Mouse (Mus musculus): ENCODE measurements at regions not wholly inside any gene's neighbourhood (a gene's known extent, or its start where the extent isn't known, plus 50 kb on each side); places are given as distances from the start of the nearest gene placed in this dataset.
A peak's percentile ranks its signal among the peaks of the same experiment; 100 is the strongest.

GRCm38 (mm10) chr6:98178005-98178404 lies 164.5 kb downstream of the Gm765 start:
- Histone ChIP-seq H3K27ac (no peak overlapping the region), H3K4me3 (no peak overlapping the region), H3K9ac (no peak overlapping the region), H3K4me2 (replicated peaks) (no peak overlapping the region), H3K36me3 (no peaks in the 10 kb centered on the region), H3K4me1 (no peaks in the 10 kb centered on the region), H3K9me3 (replicated peaks) (no peaks in the 10 kb centered on the region), H3K27me3 (no peaks in the 10 kb centered on the region)
- ATAC-seq (ENCODE audit: low FRiP score) = no peak
- WGBS = 74% methylated on average over 2 of the region's 2 CpGs

DNA sequence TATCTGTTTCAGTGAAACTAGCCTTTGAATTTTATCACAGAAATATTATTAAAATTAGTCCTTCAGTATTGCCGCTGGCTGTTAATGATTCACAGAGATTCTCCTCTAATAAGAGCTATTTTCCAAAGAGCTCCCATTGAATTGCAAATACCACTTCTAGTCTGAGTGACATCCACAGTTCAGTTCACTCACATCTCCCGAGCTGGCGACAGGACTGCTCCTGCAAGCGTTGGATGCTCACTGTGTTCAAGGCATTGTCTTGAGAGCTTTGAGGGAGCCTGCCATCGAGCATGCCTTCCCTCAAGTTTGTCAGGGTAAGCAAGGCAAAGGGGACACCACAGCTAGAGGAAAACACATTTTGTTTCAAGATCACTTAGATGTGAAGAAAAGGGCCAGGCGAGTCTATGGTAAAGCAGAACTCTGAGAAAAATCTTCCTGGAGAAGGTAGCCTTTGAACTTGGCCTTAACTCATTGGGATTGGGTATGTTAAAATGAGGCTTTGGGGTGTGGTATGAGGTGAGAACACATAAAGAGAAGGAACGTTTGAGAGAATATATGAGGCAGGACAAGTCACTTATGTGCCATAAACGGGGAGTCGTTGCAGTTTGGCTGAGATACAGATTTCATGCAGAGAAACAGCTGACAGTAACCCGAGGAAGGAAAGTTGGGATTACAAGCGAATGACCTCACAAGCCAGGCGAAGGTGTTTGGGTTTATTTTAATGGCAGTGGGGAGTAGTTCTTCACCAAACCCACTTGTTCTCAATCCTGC lies 193.3 kb downstream of the Gm765 start:
- no peak for ATAC-seq (ENCODE audit: low FRiP score)
- no peak overlapping the region for H3K27ac ChIP-seq
- H3K9ac ChIP-seq = no peak overlapping the region
- WGBS = 64% methylated on average over 12 of the region's 12 CpGs
- no peaks in the 10 kb centered on the region for H3K9me3 ChIP-seq (replicated peaks)
- H3K4me1 ChIP-seq = no peaks in the 10 kb centered on the region
- no peak overlapping the region for H3K4me2 ChIP-seq (replicated peaks)
- no peak overlapping the region for H3K4me3 ChIP-seq
- H3K27me3 ChIP-seq = no peaks in the 10 kb centered on the region
- H3K36me3 ChIP-seq = no peaks in the 10 kb centered on the region

DNA sequence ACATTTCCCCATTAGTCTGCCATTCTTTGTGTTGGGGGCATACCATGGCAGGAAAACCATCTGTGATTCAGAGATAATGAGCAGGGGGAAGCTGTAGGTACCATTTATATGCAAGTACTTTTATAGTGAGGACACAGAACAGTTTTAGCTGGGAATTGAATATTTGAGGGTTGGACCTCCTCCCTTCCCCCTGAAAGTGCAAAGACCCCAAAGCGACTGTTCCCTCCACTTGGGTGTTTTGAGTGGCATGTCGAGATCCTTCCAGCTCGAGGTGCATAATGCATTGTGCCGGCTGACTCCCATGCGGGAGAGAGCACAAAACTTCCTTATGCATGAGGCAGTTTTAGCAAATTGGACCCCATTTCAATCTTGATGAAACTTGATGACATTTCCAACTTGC lies 194.7 kb downstream of the Gm765 start:
- Histone ChIP-seq H3K4me1 (no peaks in the 10 kb centered on the region), H3K27me3 (no peaks in the 10 kb centered on the region), H3K9me3 (replicated peaks) (no peaks in the 10 kb centered on the region), H3K9ac (no peak overlapping the region), H3K4me3 (no peak overlapping the region), H3K4me2 (replicated peaks) (no peak overlapping the region), H3K27ac (no peak overlapping the region), H3K36me3 (no peaks in the 10 kb centered on the region)
- WGBS = 77% methylated on average over 5 of the region's 5 CpGs
- ATAC-seq (ENCODE audit: low FRiP score) = no peak

DNA sequence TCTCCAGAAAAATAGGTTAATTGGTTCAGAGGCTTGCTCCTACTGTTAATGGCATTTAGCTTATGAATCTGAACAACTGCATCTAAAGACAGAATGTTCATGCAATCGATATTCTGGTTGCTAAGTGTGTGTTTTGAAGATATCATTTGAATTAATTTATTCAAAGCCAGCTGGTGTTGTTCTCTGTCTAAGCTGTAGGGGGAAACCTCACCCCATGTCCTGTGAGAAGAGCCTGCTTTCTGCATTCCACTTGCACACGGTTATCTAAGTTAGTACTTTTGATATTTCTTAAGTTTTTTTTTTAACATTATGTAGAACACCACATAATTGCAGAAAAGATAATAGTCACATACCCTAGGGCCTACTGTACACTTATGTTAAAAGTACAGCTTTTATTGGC lies 209.6 kb downstream of the Gm765 start:
- ATAC-seq (ENCODE audit: low FRiP score) = no peak
- Histone ChIP-seq H3K9me3 (replicated peaks) (no peaks in the 10 kb centered on the region), H3K27ac (no peak overlapping the region), H3K27me3 (no peaks in the 10 kb centered on the region; the same call in 1 of the 2 replicates), H3K9ac (no peak overlapping the region), H3K4me3 (no peak overlapping the region), H3K36me3 (no peaks in the 10 kb centered on the region), H3K4me1 (no peaks in the 10 kb centered on the region), H3K4me2 (replicated peaks) (no peak overlapping the region)
- 39% methylated on average over 2 of the region's 2 CpGs for WGBS

- Histone ChIP-seq H3K4me3 (no peak overlapping the region), H3K27me3 (no peaks in the 10 kb centered on the region; the same call in 1 of the 2 replicates), H3K9ac (no peak overlapping the region), H3K4me1 (no peaks in the 10 kb centered on the region), H3K36me3 (no peaks in the 10 kb centered on the region), H3K9me3 (replicated peaks) (no peaks in the 10 kb centered on the region), H3K27ac (no peak overlapping the region), H3K4me2 (replicated peaks) (no peak overlapping the region)
- ATAC-seq (ENCODE audit: low FRiP score) = no peak
- WGBS = 65% methylated on average over 7 of the region's 7 CpGs
These were observed 217.1 kb downstream of the Gm765 start for GRCm38 (mm10) chr6:98125434-98125833.

- no peak overlapping the region for H3K9ac ChIP-seq
- no peaks in the 10 kb centered on the region for H3K9me3 ChIP-seq (replicated peaks)
- H3K4me1 ChIP-seq = peaks cover 17% of the 10 kb centered on the region
- 51% methylated on average over 9 of the region's 9 CpGs for WGBS
- H3K27ac ChIP-seq = no peak overlapping the region
- no peak overlapping the region for H3K4me3 ChIP-seq
- H3K27me3 ChIP-seq = no peaks in the 10 kb centered on the region
- no peak overlapping the region for H3K4me2 ChIP-seq (replicated peaks)
- no peaks in the 10 kb centered on the region for H3K36me3 ChIP-seq
- ATAC-seq (ENCODE audit: low FRiP score) = peak; percentile 59
These were observed 224.0 kb downstream of the Gm765 start for GRCm38 (mm10) chr6:98118355-98119150.

DNA sequence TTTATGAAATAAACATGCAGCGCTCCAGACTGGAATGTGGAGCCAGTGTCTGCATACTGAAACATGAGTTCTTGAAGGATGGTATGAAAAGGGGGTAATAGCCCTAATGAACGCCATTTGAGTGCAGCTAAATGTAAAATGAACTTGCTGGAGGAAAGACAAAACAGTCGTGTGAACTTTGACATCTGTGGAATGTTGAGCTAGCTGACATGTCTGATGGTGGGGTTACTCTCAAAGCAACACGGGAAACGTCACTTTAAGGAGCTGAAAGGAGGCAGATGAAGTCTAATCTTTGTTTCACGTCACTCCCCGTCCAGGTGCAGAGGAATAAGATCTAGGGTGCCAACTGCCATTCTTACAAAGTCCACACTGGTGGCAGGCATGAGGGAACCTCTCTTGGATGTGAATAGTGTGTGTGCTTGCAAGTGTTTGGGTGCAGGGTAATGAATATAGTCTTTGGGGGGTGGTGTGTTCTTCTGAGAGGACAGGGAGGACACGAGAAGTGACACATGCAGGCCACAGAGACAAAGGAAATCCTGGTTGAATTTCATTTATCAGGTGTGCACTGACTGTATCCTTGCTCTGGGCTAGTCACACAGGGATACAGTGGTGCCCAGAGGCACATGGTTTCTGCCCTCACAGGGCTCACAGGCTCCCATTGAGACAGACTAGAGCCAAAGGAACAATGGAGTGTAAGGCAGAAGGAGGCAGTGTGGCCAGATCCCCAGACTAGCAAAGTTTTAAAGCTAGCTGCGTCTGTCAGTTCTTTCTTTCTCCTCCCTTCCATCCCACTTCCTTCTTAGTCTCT lies 228.0 kb downstream of the Gm765 start:
- Histone ChIP-seq H3K27me3 (no peaks in the 10 kb centered on the region), H3K4me3 (no peak overlapping the region), H3K4me1 (peaks cover 27% of the 10 kb centered on the region), H3K9ac (no peak overlapping the region), H3K27ac (peak overlapping the region; percentile 65), H3K9me3 (replicated peaks) (no peaks in the 10 kb centered on the region), H3K4me2 (replicated peaks) (no peak overlapping the region), H3K36me3 (no peaks in the 10 kb centered on the region)
- WGBS = 10% methylated on average over 9 of the region's 9 CpGs
- ATAC-seq (ENCODE audit: low FRiP score) = peak; percentile 53; the same call in 1 of the 2 replicates

- Histone ChIP-seq H3K4me1 (peaks cover 27% of the 10 kb centered on the region), H3K4me3 (no peak overlapping the region), H3K36me3 (no peaks in the 10 kb centered on the region), H3K4me2 (replicated peaks) (peak overlapping the region; percentile 33), H3K27ac (no peak overlapping the region; the same call in 1 of the 2 replicates), H3K9ac (no peak overlapping the region), H3K9me3 (replicated peaks) (no peaks in the 10 kb centered on the region), H3K27me3 (no peaks in the 10 kb centered on the region)
- ATAC-seq (ENCODE audit: low FRiP score) = 0 out of 2 replicates have a peak, but pooled peaks have one; percentile 53
- 4% methylated on average over 7 of the region's 7 CpGs for WGBS
These were observed 228.8 kb downstream of the Gm765 start for GRCm38 (mm10) chr6:98113708-98114107.

DNA sequence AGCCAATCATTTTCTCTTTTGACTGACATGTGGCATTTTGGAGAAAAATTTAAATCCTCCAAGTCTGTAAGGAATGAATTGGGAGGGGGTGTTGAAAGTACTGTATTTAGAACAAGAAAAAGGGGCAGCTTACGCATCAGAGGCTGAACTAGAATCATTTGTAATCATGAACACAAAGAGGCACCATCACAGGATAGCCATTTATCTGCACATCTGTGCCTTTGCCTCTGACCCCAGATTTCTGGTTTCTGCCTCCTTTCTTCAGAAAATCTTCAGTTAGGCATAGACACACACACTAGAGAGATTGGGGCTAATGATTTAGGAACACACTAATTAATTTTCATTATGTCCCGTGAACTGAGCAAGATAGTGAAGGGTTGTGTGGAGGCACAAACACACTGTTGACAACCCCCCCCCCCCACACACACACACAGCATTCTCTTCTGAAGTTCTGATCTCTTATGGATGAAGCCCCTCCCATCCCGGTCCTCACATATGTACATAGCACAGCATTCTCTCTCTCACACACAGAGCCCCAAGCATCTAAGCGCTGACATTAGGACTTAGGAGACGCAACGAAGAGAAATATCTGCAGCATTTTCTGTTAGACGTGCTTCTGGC lies 229.9 kb downstream of the Gm765 start:
- Histone ChIP-seq H3K4me2 (replicated peaks) (no peak overlapping the region), H3K27ac (no peak overlapping the region)
- ATAC-seq (ENCODE audit: low FRiP score) = no peak

GRCm38 (mm10) chr6:98107123-98107522 lies 235.4 kb downstream of the Gm765 start:
- Histone ChIP-seq H3K9me3 (replicated peaks) (no peaks in the 10 kb centered on the region), H3K27ac (no peak overlapping the region), H3K9ac (no peak overlapping the region), H3K27me3 (no peaks in the 10 kb centered on the region), H3K4me1 (peaks cover 4% of the 10 kb centered on the region), H3K4me2 (replicated peaks) (no peak overlapping the region), H3K36me3 (no peaks in the 10 kb centered on the region), H3K4me3 (no peak overlapping the region)
- 67% methylated on average over 5 of the region's 5 CpGs for WGBS
- no peak for ATAC-seq (ENCODE audit: low FRiP score)

More for the DNA sequence above, 229.9 kb downstream of the Gm765 start:
- H3K36me3 ChIP-seq = no peaks in the 10 kb centered on the region
- H3K4me3 ChIP-seq = no peak overlapping the region
- no peaks in the 10 kb centered on the region for H3K27me3 ChIP-seq
- H3K9ac ChIP-seq = no peak overlapping the region
- no peaks in the 10 kb centered on the region for H3K9me3 ChIP-seq (replicated peaks)
- 61% methylated on average over 7 of the region's 7 CpGs for WGBS
- H3K4me1 ChIP-seq = peaks cover 24% of the 10 kb centered on the region

DNA sequence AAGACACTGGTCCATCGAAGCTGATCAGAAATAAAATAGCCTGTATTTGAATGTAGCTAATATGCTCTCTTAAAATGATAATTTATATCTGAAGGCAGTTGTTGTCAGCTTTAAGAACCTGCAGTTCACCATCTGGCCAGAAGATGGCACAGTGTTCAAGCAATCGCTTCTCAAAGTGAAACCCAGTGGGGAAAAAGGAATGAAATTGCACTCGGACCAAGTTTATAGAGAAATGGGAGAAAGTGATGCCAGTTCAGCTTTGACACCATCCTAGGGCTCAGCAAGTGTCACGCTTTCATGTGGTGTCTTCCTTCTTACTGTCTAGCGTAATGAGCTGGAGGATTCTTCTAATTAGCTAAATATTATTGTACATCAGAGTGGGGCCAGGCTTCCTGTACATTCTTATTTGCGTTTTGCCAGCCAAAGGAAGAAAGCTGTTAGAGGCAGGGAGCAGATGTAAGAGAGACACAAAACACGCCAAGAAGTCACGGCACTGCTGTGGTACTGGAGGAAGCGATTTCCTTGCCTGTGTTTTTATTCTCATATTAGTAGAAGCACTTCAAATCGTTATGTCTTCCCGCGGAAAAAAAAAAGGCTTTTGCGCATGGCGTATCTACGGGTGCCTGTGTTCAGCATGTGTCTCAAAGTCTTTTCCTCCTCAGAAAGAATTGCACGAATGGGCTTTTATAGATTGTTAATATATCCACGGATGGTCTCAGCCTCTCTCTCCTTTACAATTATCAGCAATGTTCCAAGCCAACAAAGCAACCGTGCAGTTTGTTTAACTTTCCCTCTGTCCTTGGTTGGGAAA lies 237.1 kb downstream of the Gm765 start:
- Histone ChIP-seq H3K36me3 (no peaks in the 10 kb centered on the region), H3K9me3 (replicated peaks) (no peaks in the 10 kb centered on the region), H3K4me3 (no peak overlapping the region), H3K4me1 (peaks cover 6% of the 10 kb centered on the region), H3K27ac (no peak overlapping the region), H3K27me3 (no peaks in the 10 kb centered on the region), H3K9ac (no peak overlapping the region), H3K4me2 (replicated peaks) (peak overlapping the region; percentile 30)
- 53% methylated on average over 18 of the region's 18 CpGs for WGBS
- ATAC-seq (ENCODE audit: low FRiP score) = no peak
